Mouse (Mus musculus): ENCODE measurements around the gene Olfr822. TPM values are rescaled to one million over a fixed set of nuclear protein-coding genes. Genes with fewer than 3 reads are reported as not detected.

Gene Olfr822
- polyA plus RNA-seq, 1 experiment from 2014 or later, result not detected

Other genes with a start within 250 kb of the Olfr822 start
- not detected in 2 replicates for gene Olfr812, start 225.1 kb upstream of the Olfr822 start, polyA plus RNA-seq (2015; fragmentation: Nextera tagmentation; extraction: Ambion mirVana)
- gene Olfr813, start 215.8 kb upstream of the Olfr822 start, polyA plus RNA-seq (2015; fragmentation: Nextera tagmentation; extraction: Ambion mirVana), result not detected in 2 replicates
- not detected in 2 replicates for gene Olfr814, start 191.4 kb upstream of the Olfr822 start, polyA plus RNA-seq (2015; fragmentation: Nextera tagmentation; extraction: Ambion mirVana)
- 0.11 TPM in 1 of 2 replicates, not detected in the other for gene Olfr815, start 165.3 kb upstream of the Olfr822 start, polyA plus RNA-seq (2015; fragmentation: Nextera tagmentation; extraction: Ambion mirVana)
- not detected in 2 replicates for gene Olfr816, start 155.6 kb upstream of the Olfr822 start, polyA plus RNA-seq (2015; fragmentation: Nextera tagmentation; extraction: Ambion mirVana)
- not detected in 2 replicates for gene Olfr818, start 122.1 kb upstream of the Olfr822 start, polyA plus RNA-seq (2015; fragmentation: Nextera tagmentation; extraction: Ambion mirVana)
- not detected in 2 replicates for gene Olfr819, start 103.9 kb upstream of the Olfr822 start, polyA plus RNA-seq (2015; fragmentation: Nextera tagmentation; extraction: Ambion mirVana)
- not detected in 2 replicates for gene Olfr247, start 95.1 kb upstream of the Olfr822 start, polyA plus RNA-seq (2015; fragmentation: Nextera tagmentation; extraction: Ambion mirVana)
- gene Gm10310, start 86.1 kb upstream of the Olfr822 start, polyA plus RNA-seq (2015; fragmentation: Nextera tagmentation; extraction: Ambion mirVana), result 0.02 TPM in 1 of 2 replicates, not detected in the other
- not detected in 2 replicates for gene Olfr820, start 58.6 kb upstream of the Olfr822 start, polyA plus RNA-seq (2015; fragmentation: Nextera tagmentation; extraction: Ambion mirVana)
- not detected in 2 replicates for gene Olfr821, start 40.9 kb upstream of the Olfr822 start, polyA plus RNA-seq (2015; fragmentation: Nextera tagmentation; extraction: Ambion mirVana)
- gene Olfr823, start 44.2 kb downstream of the Olfr822 start, polyA plus RNA-seq (2015; fragmentation: Nextera tagmentation; extraction: Ambion mirVana), result not detected in 2 replicates
- gene Olfr824, start 58.8 kb downstream of the Olfr822 start, polyA plus RNA-seq (2015; fragmentation: Nextera tagmentation; extraction: Ambion mirVana), result not detected in 2 replicates
- gene Olfr825, start 95.6 kb downstream of the Olfr822 start, polyA plus RNA-seq (2015; fragmentation: Nextera tagmentation; extraction: Ambion mirVana), result not detected in 2 replicates
- not detected in 2 replicates for gene Olfr826, start 113.0 kb downstream of the Olfr822 start, polyA plus RNA-seq (2015; fragmentation: Nextera tagmentation; extraction: Ambion mirVana)
- gene Olfr827, start 143.2 kb downstream of the Olfr822 start, polyA plus RNA-seq (2015; fragmentation: Nextera tagmentation; extraction: Ambion mirVana), result not detected in 2 replicates
- 0.05 TPM in 1 of 2 replicates, not detected in the other for gene Neurod4, start 209.0 kb downstream of the Olfr822 start, polyA plus RNA-seq (2015; fragmentation: Nextera tagmentation; extraction: Ambion mirVana)

Measured in stomach, postnatal 0 days (tissue).